Mouse (Mus musculus) cortical plate, adult 2 months (tissue): Measurements from ENCODE around the gene Cycs. TPM values are rescaled to one million over a fixed set of nuclear protein-coding genes. Genes with fewer than 3 reads are reported as not detected.

Source experiments
- H3K27ac ChIP-seq: fragments of 200-500 bp; 2 replicates; pipeline ENCODE4 v1.5.1; 2012; ENCODE audit warnings: low read length, control low read depth, inconsistent platforms; ENCODE audit not compliant: insufficient read depth
- H3K4me1 ChIP-seq: fragments of 200-500 bp; 2 replicates; pipeline ENCODE4 v1.6.1; 2011; ENCODE audit warnings: low read length; ENCODE audit not compliant: control insufficient read depth, insufficient read depth
- H3K4me3 ChIP-seq: fragments of 200-500 bp; 2 replicates; pipeline ENCODE4 v1.5.1; 2011; ENCODE audit warnings: mild to moderate bottlenecking, low read length, control low read depth; ENCODE audit not compliant: insufficient read depth
- CTCF ChIP-seq: fragments of 200-500 bp; IDR thresholded peaks from 2 replicates; pipeline ENCODE4 v1.5.1; 2011; ENCODE audit warnings: mild to moderate bottlenecking, control low read depth, low read length; ENCODE audit not compliant: insufficient read depth; ENCODE audit errors: extremely low read depth
- POLR2A ChIP-seq: fragments of 200-500 bp; IDR thresholded peaks from 2 replicates; pipeline ENCODE4 v1.6.1; 2011; ENCODE audit warnings: mild to moderate bottlenecking, low read length, control low read depth; ENCODE audit not compliant: insufficient read depth; ENCODE audit errors: extremely low read depth
- polyA plus RNA-seq: library from polyadenylated mRNA; depleted of rRNA; stranded (reverse); fragments of >200 nt; gene quantifications from 2 replicates; pipeline ENCODE4 v1.2.3, GENCODE M21; 2012

The Cycs gene
- polyA plus RNA-seq, 1 experiment = 61.1 TPM

DNA sequence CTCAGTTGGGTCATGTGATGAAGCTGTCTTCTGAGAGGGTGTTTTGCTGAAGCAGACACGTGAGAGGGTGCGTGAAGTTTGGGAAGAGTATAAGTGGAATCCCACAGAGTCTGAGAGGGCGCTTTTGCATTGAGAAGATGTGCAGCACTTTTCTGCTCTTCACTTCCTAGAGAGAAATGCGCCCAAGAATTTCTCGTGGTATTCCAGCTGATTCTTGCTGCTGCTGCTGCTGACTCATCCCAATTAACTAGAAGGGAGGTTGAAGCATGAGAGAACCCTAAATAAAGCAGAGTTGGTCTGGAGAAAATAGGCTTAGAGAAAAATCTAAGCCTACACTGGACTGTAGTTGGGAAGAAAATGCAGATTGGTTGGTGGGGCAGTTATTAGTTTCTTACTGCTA, 17.3 kb downstream of the Cycs start:
- TF ChIP-seq CTCF (no peak), POLR2A (no peak)
- H3K4me3 ChIP-seq = no peak overlapping the region
- H3K27ac ChIP-seq = no peak overlapping the region
- no peaks in the 10 kb centered on the region for H3K4me1 ChIP-seq

DNA sequence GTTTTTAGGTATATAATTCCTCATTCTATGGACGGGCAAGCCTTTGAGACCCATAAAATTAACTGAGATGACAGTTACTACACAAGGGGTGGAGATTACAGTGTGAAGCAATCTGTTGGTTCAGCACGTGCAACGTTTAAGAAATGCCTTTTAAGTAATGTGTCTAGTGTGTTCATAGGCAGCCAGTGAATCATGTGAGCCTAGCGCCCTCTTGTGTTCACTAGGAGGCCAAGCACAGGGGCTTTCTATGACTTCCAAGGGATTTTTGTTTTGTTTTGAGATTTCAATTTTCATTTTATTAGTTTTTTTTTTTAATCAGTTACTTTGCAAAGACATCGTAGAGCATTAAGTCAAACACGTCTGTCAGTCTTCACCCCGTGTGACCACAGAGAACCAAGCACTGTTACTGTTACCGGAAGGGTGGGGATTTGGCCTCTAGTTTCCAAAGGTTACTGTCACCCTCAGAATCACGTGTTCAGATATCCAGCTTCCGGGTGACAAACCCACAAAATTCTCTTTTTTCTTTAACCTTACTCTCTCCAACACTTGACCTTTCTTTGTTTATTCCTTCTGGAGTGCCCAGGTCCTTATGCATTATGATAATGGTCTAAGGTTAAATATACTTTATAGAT, 20.8 kb downstream of the Cycs start:
- no peaks in the 10 kb centered on the region for H3K4me1 ChIP-seq
- H3K27ac ChIP-seq = no peak overlapping the region
- TF ChIP-seq POLR2A = no peak
- peak; percentile 84 for TF ChIP-seq CTCF
- no peak overlapping the region for H3K4me3 ChIP-seq

DNA sequence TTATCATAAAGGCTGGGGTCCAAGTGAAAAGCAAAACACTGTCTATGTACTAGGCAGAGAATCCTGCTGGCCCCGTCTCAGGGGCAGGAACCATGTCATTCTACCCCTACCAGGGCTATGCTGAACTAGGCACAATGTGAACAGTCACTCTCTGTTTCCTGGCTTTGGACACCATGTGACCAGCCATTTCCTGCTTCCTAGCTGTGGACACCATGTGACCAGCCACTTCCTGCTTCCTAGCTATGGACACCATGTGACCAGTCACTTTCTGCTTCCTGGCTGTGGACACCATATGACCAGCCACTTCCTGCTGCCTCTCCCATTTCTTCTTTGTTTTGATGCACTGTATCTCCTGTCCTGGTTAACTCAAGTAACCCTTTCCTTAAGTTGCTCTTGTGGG, 23.8 kb downstream of the Cycs start:
- H3K4me3 ChIP-seq = no peak overlapping the region
- no peaks in the 10 kb centered on the region for H3K4me1 ChIP-seq
- TF ChIP-seq CTCF (no peak), POLR2A (no peak)

DNA sequence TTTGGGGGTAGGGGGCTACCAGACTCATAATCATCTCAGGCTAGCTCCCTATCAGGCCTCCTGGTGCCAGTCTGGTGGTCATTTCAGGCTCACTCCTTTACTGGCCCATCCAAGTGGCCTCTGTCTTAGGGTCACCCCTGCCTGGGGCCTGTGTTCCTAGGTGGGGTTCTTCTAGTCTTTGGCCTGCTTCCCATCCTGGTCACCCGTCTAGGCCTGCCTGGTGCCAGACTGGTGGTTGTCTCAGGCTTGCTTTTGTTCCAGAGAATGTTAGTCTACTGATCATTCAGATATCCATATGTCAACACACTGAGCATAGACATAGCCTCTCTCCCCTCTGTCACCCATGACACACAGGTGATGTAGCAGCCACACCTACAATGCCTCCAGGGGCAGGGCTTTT, 26.7 kb downstream of the Cycs start:
- H3K4me1 ChIP-seq = no peaks in the 10 kb centered on the region
- TF ChIP-seq CTCF = no peak
- TF ChIP-seq POLR2A = no peak
- H3K4me3 ChIP-seq = no peak overlapping the region
- H3K27ac ChIP-seq = no peak overlapping the region

More for the DNA sequence above, 23.8 kb downstream of the Cycs start:
- no peak overlapping the region for H3K27ac ChIP-seq

DNA sequence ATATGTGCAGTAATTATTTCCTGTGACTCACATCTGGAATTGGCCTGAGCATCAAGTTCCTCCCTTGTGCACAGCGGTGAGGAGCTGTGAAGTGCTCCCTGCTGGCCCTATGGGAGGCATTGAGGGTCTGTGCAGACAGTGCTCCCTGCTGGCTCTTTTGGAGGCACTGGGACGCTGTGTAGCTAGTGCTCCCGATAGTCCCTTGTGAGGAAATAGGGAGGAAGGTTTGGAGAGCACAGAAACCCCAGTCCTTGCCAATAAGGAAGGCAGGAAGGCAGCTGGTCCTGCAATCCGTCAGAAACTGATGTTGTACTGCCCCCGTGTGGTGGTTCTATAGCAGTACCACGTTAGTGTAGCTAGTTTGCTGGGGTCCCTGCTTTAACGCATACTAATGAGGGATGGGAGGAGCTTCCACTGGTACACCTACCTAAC, 29.9 kb downstream of the Cycs start:
- TF ChIP-seq POLR2A (no peak), CTCF (peak; percentile 98)
- no peak overlapping the region for H3K27ac ChIP-seq
- H3K4me3 ChIP-seq = no peak overlapping the region
- no peaks in the 10 kb centered on the region for H3K4me1 ChIP-seq

DNA sequence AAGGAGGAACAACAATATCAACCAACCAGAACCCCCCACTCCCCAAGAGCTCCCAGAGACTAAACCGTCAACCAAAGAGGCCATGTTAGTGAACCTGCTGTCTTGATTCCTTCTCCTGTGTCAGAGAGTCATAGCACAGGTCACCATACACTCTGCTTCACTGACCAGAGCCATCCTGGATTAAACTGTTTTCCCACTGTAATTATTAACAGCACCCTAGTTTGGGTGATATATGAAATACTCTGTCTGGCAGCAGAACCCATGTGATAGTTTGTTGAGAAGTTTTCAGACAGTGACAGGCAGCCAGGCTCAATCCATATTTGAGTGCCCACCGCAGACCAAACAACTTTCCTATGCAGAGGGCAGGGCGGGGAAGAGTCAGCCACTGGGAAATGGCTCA, 31.0 kb downstream of the Cycs start:
- H3K4me3 ChIP-seq = no peak overlapping the region
- TF ChIP-seq POLR2A (no peak), CTCF (no peak)
- no peaks in the 10 kb centered on the region for H3K4me1 ChIP-seq

DNA sequence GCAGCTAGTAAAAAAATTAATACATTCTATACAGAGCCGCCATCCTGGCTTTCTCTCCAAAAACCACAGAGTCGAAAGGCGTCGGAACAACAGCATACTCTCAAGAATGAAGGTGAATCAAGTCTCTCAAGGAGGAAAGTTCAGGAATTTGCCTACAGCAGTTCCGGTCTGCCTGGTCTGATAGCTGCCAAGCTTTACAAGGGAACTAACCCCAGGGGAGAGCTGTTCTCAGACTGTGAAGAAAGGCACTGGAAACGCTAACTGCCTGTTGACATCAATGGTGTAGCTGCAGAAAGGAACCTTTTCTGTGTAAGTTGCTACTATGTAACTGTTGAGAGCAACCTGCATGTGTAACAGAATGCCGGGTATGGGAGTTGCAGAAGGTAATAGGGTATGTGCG, 34.4 kb downstream of the Cycs start:
- Histone ChIP-seq H3K4me3 (no peak overlapping the region), H3K4me1 (peaks cover 5% of the 10 kb centered on the region; the same call in 1 of the 2 replicates), H3K27ac (no peak overlapping the region)
- no peak for TF ChIP-seq CTCF
- no peak for TF ChIP-seq POLR2A

More for the DNA sequence above, 31.0 kb downstream of the Cycs start:
- no peak overlapping the region for H3K27ac ChIP-seq

DNA sequence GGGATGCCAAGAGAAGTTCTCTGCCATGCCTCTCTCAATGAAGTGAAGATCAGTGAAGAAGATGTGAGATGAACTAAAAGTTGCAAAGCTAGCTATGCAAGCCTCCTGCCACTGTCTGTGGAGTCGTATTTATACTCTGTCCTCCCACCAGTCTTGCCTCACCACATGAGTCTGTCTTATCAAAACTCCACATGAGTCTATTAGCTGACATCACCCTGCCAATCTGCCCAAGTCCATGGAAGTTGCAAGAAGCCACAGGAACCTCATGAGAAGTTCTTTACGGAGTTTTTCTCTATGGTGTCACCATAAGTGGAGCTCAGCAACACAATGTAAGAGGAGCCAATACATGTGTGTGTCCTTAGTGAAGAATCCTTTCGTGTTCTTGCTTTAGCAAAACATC, 35.3 kb downstream of the Cycs start:
- no peak for TF ChIP-seq CTCF
- TF ChIP-seq POLR2A = no peak
- Histone ChIP-seq H3K4me1 (peaks cover 6% of the 10 kb centered on the region; the same call in 1 of the 2 replicates), H3K27ac (no peak overlapping the region), H3K4me3 (no peak overlapping the region)

DNA sequence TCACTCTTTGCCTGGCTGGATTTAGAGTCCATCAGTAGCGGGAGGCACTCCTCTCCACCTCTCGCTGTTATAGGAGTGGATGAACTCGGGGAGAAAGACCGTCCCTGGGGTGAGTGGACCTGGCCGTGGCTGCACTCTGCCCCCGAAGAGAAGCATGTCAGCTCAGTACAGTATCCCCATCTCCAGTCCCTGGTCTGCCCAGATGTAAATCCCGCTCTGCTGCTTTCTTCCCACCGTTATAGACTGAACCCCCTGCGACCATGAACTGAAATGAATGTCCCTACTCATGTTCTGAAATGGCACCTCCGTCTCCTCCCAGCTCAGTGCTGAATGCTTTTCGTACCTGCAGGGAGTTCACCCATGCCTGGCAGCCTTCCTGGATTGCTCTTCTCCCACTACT, 37.1 kb downstream of the Cycs start:
- H3K27ac ChIP-seq = no peak overlapping the region
- peaks cover 6% of the 10 kb centered on the region; the same call in 1 of the 2 replicates for H3K4me1 ChIP-seq
- TF ChIP-seq POLR2A (no peak), CTCF (no peak)
- no peak overlapping the region for H3K4me3 ChIP-seq

DNA sequence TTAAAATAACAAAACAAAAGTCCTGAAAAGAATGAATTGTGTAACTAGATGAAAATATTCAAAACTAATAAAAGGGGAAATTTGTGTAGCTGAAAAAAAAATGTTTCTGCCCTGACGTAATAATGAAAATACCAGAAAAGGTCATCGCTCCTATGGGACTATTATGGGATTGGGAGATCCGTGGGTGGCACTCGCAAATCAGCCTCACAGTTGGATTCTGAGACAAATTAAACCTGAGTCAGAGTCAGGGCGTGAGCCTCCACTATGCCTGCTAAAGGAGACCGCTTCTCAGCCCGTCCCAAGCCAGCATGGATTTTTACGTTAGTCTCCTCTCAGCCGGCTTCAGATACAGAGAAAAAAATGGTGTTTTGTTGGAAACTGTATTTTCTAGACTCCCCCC, 38.9 kb downstream of the Cycs start:
- TF ChIP-seq POLR2A (no peak), CTCF (no peak)
- H3K4me3 ChIP-seq = no peak overlapping the region
- H3K27ac ChIP-seq = no peak overlapping the region
- peaks cover 6% of the 10 kb centered on the region; the same call in 1 of the 2 replicates for H3K4me1 ChIP-seq
